Mouse (Mus musculus): ENCODE data around the gene Pheta2.
"Not testable (repeated sequence)": the region's sequence is repeated elsewhere in the genome, so short reads cannot be mapped to it uniquely, and the experiment has no call there.

The Pheta2 gene

DNA sequence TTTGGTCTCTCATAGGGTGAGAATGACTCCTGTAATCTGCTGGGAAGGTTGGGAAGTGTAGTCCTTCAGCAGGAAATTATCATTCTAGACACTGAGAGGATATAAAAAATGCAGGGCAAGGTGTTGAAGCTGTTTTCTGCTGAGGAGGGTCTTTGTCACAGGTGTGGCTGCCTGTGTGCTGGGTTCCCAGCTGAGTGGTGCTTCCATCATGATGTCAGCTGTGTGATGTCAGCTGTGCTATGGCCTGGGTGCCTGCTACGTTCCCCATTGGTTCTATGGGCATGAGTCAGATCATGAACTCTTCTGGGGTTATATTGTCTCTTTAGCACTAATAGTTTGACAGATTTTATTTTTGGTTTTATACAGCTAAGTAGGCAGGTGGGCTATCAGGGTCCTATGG, 30.1 kb downstream of the Pheta2 start:
- no peak for DNase-seq (ENCODE audit: low spot score in 2 of 2)

DNA sequence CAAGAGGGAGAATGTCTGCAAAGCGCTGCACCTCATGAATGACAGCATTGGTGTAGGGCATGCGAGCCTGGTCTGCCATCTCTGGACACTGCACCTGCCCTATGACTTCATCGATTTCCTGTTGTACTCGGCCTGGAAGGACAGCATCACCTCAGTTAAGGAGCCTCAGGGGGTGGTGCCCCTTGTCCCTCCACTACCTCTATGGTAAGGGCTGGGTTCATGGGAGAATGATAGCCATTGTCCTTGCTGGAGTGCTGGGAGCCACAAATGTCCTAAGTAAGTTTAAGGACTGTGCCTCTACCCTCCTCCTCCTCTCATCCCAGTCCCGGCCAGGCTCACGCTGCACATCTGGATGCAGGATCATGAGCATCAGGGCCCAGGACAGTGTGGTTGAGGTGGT, 33.7 kb downstream of the Pheta2 start:
- no peak for DNase-seq (ENCODE audit: low spot score in 2 of 2)

DNA sequence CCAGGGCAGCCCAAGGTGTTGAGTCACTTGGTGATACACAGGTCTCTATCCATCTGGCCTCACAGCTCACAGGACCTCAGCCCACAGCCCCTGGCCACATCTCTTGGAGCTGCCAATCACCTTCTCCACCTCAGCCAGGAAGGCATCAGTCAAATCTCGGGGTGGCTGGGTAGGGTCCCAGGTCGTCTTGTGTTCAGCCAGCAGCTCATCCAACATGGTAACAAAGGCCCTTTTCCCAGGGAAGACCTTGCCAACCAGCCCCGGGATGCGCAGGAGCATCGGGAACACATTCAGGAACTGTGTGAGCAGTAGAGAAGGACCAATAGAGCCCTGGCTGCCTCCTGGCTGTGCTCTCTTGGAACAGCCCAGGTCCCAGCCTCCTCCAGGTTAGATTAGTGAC, 34.2 kb downstream of the Pheta2 start:
- no peak for DNase-seq (ENCODE audit: low spot score in 2 of 2)

DNA sequence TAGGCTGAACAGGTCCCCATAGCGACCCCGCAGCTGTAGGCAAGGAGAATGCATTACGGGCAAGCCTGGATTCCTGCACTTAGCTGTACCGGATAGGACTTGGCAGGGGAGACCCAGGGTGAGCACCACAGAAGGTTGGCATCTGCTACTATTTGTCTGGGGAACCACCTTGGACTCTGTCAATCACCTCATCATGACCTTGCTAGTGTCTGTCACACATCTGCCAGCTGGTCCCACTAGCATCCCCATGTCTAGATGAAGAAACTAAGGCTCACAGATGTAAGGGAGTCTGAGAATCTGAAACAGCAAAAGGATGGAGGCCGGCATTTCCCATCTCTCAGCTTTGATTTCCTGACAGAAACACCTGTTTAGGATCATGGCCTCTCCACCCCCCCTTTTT, 35.7 kb downstream of the Pheta2 start:
- DNase-seq (ENCODE audit: low spot score in 2 of 2): no peak

DNA sequence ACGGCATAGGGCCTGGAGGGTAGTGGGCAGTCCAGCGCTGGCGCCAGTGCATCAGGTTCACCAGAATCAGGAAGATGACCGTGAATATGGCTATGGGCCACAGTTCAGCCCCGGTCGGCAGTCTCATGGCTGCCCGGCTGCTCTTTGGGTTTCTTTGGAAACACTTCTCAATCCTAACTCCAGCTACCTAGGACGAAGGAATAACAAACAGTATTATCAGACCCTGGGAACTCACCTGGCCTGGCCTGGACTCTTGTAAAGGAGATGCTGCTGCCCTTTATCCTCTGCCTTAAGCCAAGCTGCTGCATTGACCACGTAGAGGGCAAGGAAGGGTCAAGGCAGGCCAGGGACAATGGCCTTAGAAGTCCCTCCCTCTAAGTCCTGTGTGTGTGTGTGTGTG, 37.1 kb downstream of the Pheta2 start:
- no peak for DNase-seq (ENCODE audit: low spot score in 2 of 2)

DNA sequence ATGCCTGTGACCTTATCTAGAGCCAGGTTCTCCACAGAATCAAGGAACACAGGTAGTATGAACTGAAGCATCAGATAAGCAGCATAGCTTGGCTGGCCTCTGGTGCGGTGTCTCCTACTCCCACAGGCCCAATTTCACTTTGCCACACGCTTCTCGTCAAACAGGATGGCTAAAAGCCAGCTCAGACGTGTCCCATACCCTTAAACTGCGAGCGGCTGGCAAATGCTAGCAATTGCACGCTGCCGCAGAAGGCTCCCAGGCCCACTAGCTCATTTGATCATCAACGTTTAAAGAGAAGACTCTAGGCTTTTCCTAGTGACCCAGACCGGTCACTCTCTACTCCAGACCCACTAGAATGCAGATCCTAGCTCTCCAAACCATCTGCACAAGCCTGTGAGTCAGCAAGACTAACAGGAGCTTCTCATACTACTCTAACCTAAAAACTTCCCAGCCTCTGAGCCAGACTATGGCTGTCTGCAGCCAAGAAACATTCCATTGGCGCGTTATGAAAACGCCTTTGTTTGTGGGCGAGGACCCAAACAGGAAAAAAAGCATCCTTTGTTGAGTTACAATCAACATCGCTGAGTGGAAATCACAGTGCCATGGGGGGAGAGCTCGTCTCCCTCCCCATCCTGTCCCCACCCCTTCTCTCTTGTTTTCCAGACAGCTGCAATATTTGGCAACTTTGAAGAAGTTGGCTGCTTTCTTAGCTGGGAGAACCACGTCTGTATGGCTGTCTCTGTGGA, 37.8 kb downstream of the Pheta2 start:
- peak in 1 of 2 experiments; percentile 56 for DNase-seq (ENCODE audit: low spot score in 2 of 2)

DNA sequence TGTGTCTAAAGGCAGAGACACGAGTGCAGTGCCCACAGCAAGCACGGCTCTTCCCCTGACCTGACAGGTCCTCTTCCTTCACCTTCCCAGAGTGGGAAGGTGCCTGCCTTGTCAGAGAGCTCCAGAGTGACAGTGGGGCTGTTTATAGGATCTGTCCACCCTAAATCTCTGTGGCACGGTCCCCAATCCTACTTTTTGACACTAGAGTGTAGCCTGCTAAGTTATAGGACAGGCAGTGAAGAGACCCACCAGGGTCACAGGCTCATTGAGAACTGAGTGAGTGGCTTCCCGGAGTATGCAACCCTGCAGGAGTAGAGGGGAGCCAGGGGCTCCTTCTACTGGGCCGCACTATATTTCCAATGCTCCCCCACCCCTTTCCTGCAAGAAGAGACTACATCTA, 39.0 kb downstream of the Pheta2 start:
- DNase-seq (ENCODE audit: low spot score in 2 of 2): no peak

DNA sequence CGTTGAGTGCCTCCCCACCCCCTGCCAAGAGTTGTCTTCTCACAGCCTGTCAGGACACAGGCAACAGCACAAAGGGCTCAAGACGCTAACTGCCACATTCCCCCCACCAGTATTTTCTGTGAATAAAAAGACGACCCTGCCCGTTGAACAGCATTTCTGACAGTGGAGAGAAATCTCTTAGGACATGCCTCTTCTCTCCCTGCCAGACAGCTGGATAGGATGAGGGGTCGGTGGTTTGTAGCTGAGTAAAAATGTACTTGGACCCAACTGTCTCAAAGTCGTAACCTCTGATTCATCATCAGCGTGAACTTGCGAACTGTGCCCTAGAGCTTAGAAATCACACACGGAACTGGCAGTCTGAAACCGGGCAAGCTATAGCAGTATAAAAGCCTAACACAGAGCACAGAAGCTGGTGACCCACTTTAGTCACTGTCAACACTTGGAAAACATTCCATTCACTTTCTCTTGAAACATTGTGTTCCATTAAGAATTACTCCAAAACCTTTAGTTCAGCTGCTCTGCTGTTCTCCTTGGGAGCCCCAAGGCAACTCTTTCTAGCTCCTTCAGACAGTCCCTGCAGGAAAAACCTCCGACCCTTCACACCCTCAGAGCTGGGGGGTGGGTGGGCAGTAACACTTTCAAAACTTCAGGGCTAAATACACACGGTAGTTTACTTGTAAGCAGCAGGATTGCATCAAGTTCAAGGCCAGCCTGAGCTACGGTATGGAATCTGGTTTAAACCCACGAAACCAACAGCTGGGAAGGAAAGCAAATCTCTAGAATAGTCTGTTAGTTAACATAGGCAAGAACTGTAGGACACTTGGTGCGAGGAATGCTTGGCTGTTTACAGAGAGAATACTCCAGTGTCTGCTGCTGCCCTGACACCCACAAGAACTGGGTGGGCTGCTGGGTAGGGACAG, 39.8 kb downstream of the Pheta2 start:
- no peak for DNase-seq (ENCODE audit: low spot score in 2 of 2)

DNA sequence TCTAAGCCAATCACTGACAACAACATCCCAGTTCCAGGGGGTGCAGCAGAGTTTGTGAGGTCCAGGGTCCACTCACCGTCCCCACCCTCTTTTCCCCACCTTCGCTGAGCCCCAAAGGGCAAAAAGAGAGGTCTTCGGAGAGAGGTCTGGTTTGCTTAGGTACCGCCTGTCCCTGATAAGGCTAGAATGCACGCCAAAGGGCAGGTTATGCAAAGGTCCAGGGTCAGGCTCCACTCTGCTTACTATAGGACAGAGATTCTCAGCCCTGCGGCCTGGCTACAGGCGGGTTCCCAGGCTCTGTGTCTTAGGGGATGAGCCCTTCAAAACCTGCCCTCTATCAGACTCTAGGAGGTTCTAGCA, 40.7 kb downstream of the Pheta2 start:
- DNase-seq (ENCODE audit: low spot score in 2 of 2): peak in 1 of 2 experiments; percentile 26

DNA sequence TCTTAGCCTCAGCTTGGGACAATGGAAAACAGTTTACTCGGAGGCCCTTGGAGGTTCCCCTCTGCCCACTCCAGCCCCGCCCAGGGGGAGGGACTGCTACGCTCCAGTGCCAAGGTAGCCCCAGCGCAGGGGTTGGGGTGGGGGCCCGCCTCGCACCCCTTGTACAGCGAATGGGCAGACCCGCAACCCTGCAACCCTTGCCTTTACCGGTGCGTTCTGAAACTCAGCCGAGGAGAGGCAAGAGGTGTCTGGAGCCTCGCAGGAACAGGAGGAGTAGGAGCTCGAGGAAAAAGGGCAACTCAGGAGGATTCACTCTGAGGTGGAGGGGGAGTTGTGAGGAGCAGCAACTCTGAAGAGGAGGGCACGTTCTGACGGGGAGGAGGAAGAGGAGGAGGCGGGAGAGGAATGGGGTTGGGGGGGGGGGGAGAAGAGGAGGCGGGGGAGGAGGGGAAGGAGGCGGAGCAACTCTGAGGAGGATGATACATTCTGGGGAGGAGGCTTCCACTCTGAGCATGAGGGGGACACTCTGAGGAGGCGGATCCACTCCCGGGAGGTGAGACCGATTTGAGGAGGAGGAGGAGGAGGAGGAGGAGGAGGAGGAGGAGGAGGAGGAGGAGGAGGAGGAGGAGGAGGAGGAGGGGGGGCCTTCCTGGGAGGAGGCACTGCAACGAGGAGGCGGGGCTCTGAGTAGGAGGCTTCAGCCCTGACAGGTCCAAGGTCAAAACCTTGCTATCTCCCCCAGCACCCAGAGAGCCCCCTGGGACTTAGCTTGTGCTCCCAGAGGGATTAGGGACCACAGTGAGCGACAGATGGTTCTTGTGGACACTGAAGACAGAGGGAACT, 41.4 kb downstream of the Pheta2 start, which contains the start of gene Cyp2d22:
Gene Cyp2d22 (minus strand): TSS at position 390 of the 843 bp plus-strand sequence.
- DNase-seq (ENCODE audit: low spot score in 2 of 2): peak; percentile 26 to 57

DNA sequence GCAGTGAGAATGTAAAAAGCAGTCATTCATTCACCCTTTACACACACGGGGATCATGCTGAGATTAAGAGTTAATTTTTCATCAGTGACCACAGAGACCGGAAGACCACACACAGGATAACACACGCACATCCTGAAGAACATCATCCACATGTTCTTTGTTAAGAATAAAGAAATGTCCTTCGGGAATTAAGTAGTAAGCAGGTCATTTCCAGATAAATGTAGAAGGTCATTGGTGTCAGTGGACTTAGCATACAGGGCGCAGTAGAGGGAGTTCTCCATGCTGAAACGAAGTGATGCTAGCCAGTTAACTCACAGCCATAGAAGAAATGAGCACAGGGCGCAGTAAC, 41.9 kb downstream of the Pheta2 start:
- DNase-seq (ENCODE audit: low spot score in 2 of 2): no peak

DNA sequence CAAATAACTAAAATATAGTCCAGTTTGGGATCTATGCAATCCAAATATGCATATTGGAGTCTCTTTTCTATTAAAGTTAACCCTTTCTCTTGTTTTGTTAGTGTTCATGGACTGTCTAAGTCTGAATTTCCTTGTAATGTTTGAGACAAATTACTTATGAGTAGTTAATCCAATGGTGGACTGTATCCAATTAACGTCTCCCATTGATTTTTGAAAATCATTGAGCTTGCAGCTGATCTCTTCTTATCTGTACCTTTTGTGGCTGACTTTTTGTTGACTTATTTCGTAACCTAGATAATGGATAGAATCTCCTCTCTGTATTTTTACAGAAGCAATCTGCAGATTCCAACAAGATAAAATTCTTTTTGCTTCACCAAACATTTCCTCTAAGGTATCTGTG, 43.7 kb downstream of the Pheta2 start:
- DNase-seq (ENCODE audit: low spot score in 2 of 2): no peak

DNA sequence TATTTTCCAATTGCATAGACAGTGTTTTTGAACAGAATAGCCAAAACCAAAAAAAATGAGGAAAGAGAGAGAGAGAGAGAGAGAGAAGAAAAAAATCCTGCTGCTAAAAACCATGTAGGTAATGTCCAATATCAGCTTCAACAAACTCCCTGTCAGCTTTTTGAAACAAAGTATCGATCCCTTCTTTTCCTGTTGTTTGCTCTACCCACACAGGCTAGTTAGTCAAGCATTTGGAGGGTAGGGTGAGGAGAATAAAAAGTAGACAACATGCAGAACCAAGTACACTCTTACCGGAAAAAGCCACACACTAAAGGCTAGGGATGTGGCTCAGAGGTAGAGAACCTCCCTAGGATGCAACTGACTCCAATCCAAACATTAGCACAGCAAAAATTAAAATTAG, 47.0 kb downstream of the Pheta2 start:
- no peak for DNase-seq (ENCODE audit: low spot score in 2 of 2)

DNA sequence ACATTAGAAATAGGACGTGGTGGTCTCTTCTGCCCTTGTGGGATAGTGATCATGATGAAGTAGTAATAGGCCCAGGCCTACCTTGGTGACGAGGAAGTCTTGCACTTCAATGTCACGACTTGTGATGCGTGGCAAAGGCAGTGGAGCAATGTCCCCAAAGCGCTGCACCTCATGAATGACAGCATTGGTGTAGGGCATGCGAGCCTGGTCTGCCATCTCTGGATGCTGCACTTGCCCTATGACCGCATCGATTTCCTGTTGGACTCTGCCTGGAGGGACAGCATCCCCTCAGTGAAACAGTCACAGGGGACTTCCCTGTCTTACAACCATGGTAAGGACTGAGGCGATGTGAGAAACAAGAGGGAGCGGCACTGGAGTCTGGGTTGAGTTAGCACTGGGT, 51.2 kb downstream of the Pheta2 start:
- DNase-seq (ENCODE audit: low spot score in 2 of 2): not testable (repeated sequence)

DNA sequence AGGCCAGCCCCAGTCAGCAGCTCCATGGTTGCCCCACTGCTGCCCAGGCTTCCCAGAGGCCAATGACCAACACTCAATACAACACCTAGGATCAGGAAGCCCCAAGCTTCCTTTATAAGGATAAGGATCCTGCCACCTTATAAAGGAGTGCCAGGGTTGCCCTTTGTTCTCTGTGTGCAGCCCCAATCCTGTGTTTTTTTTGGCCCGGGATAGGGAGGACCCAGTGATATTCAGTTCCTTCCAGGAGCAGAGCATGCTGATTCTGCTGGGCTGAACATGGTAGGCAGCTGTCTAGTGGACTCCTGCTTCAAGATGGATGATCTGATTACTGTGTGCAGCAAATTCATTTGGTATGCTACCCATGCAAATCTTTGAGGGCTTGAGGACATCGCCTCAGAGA, 55.2 kb downstream of the Pheta2 start, which contains the start of gene Cyp2d11:
Gene Cyp2d11 (minus strand): TSS at position 101 of the 400 bp plus-strand sequence.
- not testable (repeated sequence) for DNase-seq (ENCODE audit: low spot score in 2 of 2)

All from urinary bladder, postnatal 36 days (tissue).